In genomic region chr7:118712228-118713173, GRCm38 (mm10) we compare ENCODE assay signal across 8 mouse cellular contexts. TPM values are rescaled to one million over a fixed set of nuclear protein-coding genes. Genes with fewer than 3 reads are reported as not detected.
DNase-seq lines count a peak whose midpoint lies in the region; ATAC-seq lines count a peak whose summit lies in the region.

Ccp110 (plus strand) TSS chr7:118712552.

- H3K4me2 ChIP-seq in hindbrain, embryonic 13.5 days, result peak within 1 kb of the TSS; percentile 77

- WGBS in hindbrain, embryonic 13.5 days, result 1% methylated on average over 48 of the region's 48 CpGs

- H3K4me1 ChIP-seq in hindbrain, embryonic 13.5 days (replicated peaks), result peaks cover 15% of the 10 kb centered on the region

- peak within 1 kb of the TSS; percentile 91 for H3K4me3 ChIP-seq in hindbrain, embryonic 13.5 days

- peak within 1 kb of the TSS; percentile 88 for H3K9ac ChIP-seq in hindbrain, embryonic 13.5 days

- peak; percentile 95 for DNase-seq in Muller cell, postnatal 12 days (ENCODE audit: inconsistent ontology term)
- DNase-seq in cerebellum, adult 9-11 months, result peak; percentile 96
- DNase-seq in frontal cortex, postnatal 10 days (ENCODE audit: low spot score in 2 of 2), result peak; percentile 91 to 94
- peak; percentile 75 to 77 for DNase-seq in layer of hippocampus, postnatal 25 days (ENCODE audit: extremely low spot score in 1 of 2, low spot score in 1 of 2)
- DNase-seq in lung, postnatal 25 days (ENCODE audit: low spot score), result peak; percentile 98
- peak; percentile 97 for DNase-seq in retina, embryonic 14.5 days (ENCODE audit: low spot score)
- peak; percentile 88 for DNase-seq in thymus, postnatal 4 days

- H3K27me3 ChIP-seq in hindbrain, embryonic 13.5 days, result no peaks in the 10 kb centered on the region

- no peaks in the 10 kb centered on the region for H3K9me3 ChIP-seq in hindbrain, embryonic 13.5 days

- H3K27ac ChIP-seq in hindbrain, embryonic 13.5 days, result peak within 1 kb of the TSS; percentile 86

- peaks cover 15% of the 10 kb centered on the region for H3K36me3 ChIP-seq in hindbrain, embryonic 13.5 days

- ATAC-seq in hindbrain, embryonic 13.5 days (ENCODE audit: low FRiP score), result peak; percentile 97

RNA-seq across cellular contexts. Expression of gene Ccp110, which starts in this region (rescaled TPM):
- polyA plus RNA-seq in hindbrain, embryonic 13.5 days (2015; fragmentation: Nextera tagmentation; extraction: Ambion mirVana), result 28.1 and 32.5 TPM in 2 replicates
- 10 to 100 TPM; 46.4 to 47.7 TPM for total RNA-seq in layer of hippocampus, postnatal 25 days (2021)

Comparison
In these comparisons a context has a peak if more than half of its experiments do, and no peak if none do; other contexts are left out.
1. Peak in every context shown above with its lines: DNase-seq, ATAC-seq, H3K4me3 ChIP-seq and H3K27ac ChIP-seq.